Mouse (Mus musculus) midbrain, embryonic 12.5 days (tissue): ENCODE data around the gene Fgfr2. TPM values are rescaled to one million over a fixed set of nuclear protein-coding genes. Genes with fewer than 3 reads are reported as not detected.

ENCODE experiments used
- ATAC-seq: fragments of 200-750 bp; cut with Nextera tagmentation; 2 replicates; pipeline ENCODE4 v1.8.0; 2017; ENCODE audit warnings: low read depth, moderate TSS enrichment, moderate library complexity; ENCODE audit not compliant: low FRiP score
- H3K27ac ChIP-seq: fragments of 300-500 bp; sonication (generic); replicated peaks from 2 replicates; pipeline ENCODE4 v1.5.1; 2016; ENCODE audit warnings: mild to moderate bottlenecking
- H3K27me3 ChIP-seq: fragments of 300-500 bp; sonication (generic); 2 replicates; pipeline ENCODE4 v1.6.1; 2016; ENCODE audit warnings: mild to moderate bottlenecking
- H3K36me3 ChIP-seq: fragments of 300-500 bp; sonication (generic); 2 replicates; pipeline ENCODE4 v1.6.1; 2016
- H3K4me1 ChIP-seq: fragments of 300-500 bp; sonication (generic); 2 replicates; pipeline ENCODE4 v1.6.1; 2016
- H3K4me2 ChIP-seq: fragments of 300-500 bp; sonication (generic); replicated peaks from 2 replicates; pipeline ENCODE4 v1.6.1; 2016; ENCODE audit warnings: mild to moderate bottlenecking, moderate library complexity
- H3K4me3 ChIP-seq: fragments of 300-500 bp; sonication (generic); 2 replicates; pipeline ENCODE4 v1.5.1; 2016; ENCODE audit warnings: mild to moderate bottlenecking
- H3K9ac ChIP-seq: fragments of 300-500 bp; sonication (generic); replicated peaks from 2 replicates; pipeline ENCODE4 v1.6.1; 2016; ENCODE audit warnings: mild to moderate bottlenecking, moderate library complexity
- H3K9me3 ChIP-seq: fragments of 300-500 bp; sonication (generic); 2 replicates; pipeline ENCODE4 v1.6.1; 2016; ENCODE audit warnings: mild to moderate bottlenecking
- WGBS: fragments of 180-500 bp; shearing (Covaris S2); methylation state at CpG from one replicate; pipeline ENCODE4 v1.1.7; 2016; 5-methylcytosine and 5-hydroxymethylcytosine counted together
- polyA plus RNA-seq: library from polyadenylated mRNA; unstranded; fragments of >200 nt; fragmentation: Nextera tagmentation; extraction: Ambion mirVana; gene quantifications from 2 replicates; pipeline ENCODE4 v1.2.1, GENCODE M21; 2016

Gene Fgfr2
- polyA plus RNA-seq, 1 experiment from 2014 or later, result 96.5 TPM

DNA sequence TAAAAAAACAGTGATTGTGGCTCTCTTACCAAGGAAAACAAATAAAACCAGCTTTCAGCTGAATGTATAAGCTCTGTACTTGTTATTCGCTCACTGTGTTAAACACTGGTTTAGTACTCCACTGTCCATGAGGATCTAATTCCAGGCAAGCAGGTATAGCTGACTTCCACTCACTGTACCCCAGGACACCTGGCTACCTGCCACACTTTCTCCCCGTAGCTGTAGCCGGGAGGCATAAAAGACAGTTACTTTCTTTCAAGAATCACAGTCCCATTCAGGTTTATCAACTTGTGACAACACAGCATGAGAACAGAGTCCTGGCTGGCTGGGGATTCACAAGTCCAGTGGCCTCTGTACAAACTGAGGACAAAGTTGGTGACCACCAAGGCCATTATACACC is 827.0 kb downstream of the Fgfr2 start:
- Histone ChIP-seq H3K9me3 (no peaks in the 10 kb centered on the region), H3K4me1 (no peaks in the 10 kb centered on the region), H3K27me3 (no peaks in the 10 kb centered on the region), H3K9ac (no peak overlapping the region), H3K4me3 (no peak overlapping the region), H3K36me3 (no peaks in the 10 kb centered on the region), H3K4me2 (no peak overlapping the region), H3K27ac (no peak overlapping the region)
- no peak for ATAC-seq
- 73% methylated on average over 3 of the region's 3 CpGs for WGBS

DNA sequence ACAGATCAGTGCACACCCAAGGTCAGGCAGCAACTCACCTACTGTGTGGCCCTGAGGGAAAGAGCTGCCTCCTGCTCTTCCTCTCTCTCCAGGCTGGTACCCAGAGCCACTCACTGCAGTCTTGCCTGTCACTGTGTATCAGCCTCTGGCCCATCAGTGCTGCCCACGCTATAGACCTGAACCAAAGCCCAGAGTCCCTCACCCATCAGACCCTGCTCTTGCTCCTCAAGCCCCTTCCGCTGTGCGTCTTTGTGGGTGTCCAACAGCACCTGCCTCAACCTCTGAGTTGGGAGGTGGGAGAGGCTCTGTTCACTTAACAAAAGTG is 835.8 kb downstream of the Fgfr2 start:
- no peak overlapping the region for H3K4me2 ChIP-seq
- H3K27me3 ChIP-seq, result no peaks in the 10 kb centered on the region
- no peak overlapping the region for H3K4me3 ChIP-seq
- H3K4me1 ChIP-seq, result peaks cover 68% of the 10 kb centered on the region
- no peaks in the 10 kb centered on the region for H3K9me3 ChIP-seq
- no peak overlapping the region for H3K9ac ChIP-seq
- no peaks in the 10 kb centered on the region for H3K36me3 ChIP-seq
- ATAC-seq, result no peak
- H3K27ac ChIP-seq, result no peak overlapping the region
- 67% methylated on average over 3 of the region's 3 CpGs for WGBS

DNA sequence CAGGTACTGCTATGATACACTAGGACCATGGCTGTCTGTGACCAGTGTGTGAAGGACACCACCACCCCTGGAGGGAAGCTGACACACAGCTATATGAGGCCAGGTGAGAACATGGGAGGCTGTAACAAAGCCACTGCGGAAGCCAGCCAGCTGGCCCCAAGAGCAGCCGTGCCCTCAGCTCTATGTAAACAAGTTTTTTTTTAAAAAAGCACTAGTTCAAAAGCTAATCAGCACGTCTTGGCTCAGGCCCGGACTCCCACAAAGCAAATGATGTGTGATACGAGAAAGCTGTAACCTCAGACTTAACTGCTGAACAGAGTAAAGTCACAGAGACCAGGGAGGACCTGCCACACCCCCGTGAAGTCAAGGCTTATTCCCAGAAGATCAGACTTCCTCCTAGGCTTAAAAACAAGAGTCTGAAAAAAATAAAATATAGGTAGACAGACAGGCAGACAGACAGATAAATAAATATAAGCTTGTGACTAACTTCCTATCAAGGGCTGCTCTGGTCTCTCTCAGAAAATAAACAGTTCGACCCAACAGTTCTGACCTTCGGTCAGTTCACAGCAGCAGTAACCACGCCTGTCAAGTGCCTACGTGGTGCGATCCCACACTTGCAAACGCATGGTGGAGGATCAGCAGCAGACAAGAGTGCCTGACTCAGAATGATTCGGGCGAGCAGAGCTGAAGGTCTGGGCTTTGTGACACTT is 836.4 kb downstream of the Fgfr2 start:
- H3K27ac ChIP-seq, result no peak overlapping the region; the same call in 1 of the 2 replicates
- H3K4me3 ChIP-seq, result no peak overlapping the region
- 43% methylated on average over 14 of the region's 14 CpGs for WGBS
- H3K9me3 ChIP-seq, result no peaks in the 10 kb centered on the region
- H3K36me3 ChIP-seq, result no peaks in the 10 kb centered on the region
- no peak overlapping the region for H3K9ac ChIP-seq
- H3K4me2 ChIP-seq, result no peak overlapping the region
- no peak for ATAC-seq
- H3K4me1 ChIP-seq, result peaks cover 73% of the 10 kb centered on the region
- no peaks in the 10 kb centered on the region for H3K27me3 ChIP-seq

DNA sequence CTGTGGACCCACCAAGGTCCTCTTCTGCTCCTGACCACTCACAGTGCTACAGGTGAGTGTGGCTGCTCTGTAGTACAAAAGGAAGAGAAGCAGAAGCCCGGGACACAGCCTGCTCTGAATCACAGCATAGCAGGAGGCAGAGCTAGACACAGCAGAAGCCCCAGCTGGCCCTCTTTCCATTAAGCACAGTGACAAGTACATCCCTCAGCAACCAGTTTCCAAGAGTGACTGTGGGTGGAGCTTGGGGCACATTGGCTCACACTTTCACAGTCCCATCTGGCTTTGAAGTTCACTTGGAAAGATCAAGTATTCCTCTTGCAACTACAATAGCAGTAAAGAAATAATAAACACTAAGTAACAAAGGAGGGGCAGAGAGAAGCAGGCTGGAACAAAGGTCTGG is 838.4 kb downstream of the Fgfr2 start:
- Histone ChIP-seq H3K27ac (peak overlapping the region; percentile 87), H3K4me1 (peaks cover 84% of the 10 kb centered on the region), H3K9me3 (no peaks in the 10 kb centered on the region), H3K4me3 (no peak overlapping the region), H3K27me3 (no peaks in the 10 kb centered on the region), H3K9ac (no peak overlapping the region; the same call in 1 of the 2 replicates), H3K36me3 (no peaks in the 10 kb centered on the region), H3K4me2 (no peak overlapping the region)
- WGBS, result 19% methylated on average over 1 of the region's 1 CpGs
- peak; percentile 59; the same call in 1 of the 2 replicates for ATAC-seq

DNA sequence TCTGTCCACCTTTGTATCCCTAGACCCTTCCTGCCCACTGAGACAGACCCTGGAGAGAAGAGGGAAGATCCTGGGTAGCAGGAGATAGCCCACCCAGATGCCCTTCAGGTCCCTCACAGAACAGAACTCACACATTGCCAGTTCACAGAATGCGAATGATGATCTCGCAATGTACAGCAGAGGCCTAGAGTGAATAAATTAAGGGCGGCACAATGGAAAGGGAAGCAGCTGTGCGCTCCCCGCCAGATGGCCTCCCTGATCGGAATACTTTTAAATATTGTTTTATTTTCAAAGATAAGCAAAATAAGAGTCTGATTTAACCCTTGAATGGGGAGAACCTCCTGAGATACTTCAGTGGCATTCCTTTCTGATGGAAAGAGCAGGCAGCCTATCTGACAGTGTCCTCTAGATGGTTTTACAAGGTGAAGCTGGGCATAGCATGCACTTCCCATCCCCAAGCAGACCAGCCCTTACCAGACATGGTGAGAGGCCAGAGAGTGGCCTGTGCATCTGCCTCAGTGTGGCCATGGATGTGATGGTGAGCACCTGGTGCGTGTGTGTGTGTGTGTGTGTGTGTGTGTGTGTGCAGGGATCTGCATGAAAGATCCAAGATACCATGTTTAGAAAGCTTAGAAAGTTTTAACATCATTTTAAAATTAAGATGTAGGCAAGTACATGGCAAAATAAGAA is 839.0 kb downstream of the Fgfr2 start:
- H3K27ac ChIP-seq, result peak overlapping the region; percentile 87
- WGBS, result 33% methylated on average over 7 of the region's 7 CpGs
- ATAC-seq, result peak; percentile 77
- no peaks in the 10 kb centered on the region for H3K36me3 ChIP-seq
- no peak overlapping the region; the same call in 1 of the 2 replicates for H3K9ac ChIP-seq
- no peak overlapping the region for H3K4me2 ChIP-seq
- H3K4me1 ChIP-seq, result peaks cover 80% of the 10 kb centered on the region
- no peaks in the 10 kb centered on the region for H3K27me3 ChIP-seq
- no peak overlapping the region for H3K4me3 ChIP-seq
- H3K9me3 ChIP-seq, result no peaks in the 10 kb centered on the region

DNA sequence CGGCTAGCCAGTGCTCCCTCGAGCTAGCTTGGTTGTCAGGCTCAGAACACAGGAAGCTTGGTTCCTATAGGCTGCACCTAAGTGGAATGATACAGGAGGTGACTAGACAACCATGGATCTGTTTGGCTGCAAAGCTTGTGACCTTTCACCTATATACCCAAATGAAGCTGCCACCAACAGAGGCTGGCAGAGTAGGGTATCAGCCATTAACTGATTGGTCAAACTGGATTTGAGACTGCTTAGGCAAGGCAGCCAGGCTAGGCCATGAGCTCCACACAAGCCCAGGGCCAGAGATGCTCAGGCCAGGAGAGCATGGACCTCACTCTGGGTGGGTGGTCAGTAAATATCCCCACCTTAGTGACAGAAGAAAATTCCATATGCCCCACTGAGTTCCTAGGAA is 840.6 kb downstream of the Fgfr2 start:
- no peak overlapping the region for H3K9ac ChIP-seq
- H3K9me3 ChIP-seq, result no peaks in the 10 kb centered on the region
- peaks cover 66% of the 10 kb centered on the region for H3K4me1 ChIP-seq
- no peaks in the 10 kb centered on the region for H3K36me3 ChIP-seq
- no peak overlapping the region for H3K4me3 ChIP-seq
- H3K27me3 ChIP-seq, result no peaks in the 10 kb centered on the region
- no peak overlapping the region for H3K4me2 ChIP-seq
- no peak overlapping the region for H3K27ac ChIP-seq
- no peak for ATAC-seq
- WGBS, result 93% methylated on average over 2 of the region's 2 CpGs

DNA sequence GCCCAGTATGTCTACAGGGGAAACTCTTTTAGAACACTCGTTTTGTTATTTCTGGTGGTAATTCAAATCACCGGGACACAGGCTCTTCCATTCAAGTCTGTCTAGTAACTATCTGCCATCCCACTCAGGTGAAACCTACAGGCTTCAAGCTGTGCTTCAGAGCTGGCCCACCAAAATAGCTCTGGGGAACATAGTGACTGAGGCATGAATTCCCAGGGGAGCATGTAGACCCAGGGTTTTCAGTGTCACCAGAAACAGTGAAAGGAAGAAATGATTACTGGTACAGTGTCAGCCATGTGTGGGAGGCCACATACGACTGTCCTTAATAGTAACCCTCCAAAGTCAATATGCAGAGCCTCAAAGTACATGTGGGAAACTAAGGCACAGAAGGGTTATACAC is 841.0 kb downstream of the Fgfr2 start:
- 89% methylated on average over 3 of the region's 3 CpGs for WGBS
- ATAC-seq, result no peak

DNA sequence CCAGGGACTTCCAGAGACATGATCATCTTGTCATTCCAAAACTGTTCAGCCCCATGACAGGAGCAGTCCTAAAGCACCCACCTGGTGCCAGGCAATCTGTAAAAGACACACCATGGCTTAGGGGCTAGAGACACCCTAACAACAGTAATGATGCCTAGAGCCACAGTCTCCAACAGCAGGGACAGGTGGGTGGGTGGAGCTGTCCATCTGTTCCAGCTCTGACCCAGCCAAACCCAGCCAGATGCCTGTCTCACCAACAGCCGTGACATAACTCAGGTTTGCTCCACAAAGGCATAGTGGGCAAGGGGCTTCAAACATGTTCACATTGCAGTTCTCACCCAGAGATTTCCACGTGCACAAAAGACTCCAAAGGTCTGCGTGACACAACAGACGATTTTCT is 841.4 kb downstream of the Fgfr2 start:
- H3K9me3 ChIP-seq, result no peaks in the 10 kb centered on the region
- ATAC-seq, result no peak

More for the DNA sequence above, 841.0 kb downstream of the Fgfr2 start:
- Histone ChIP-seq H3K27me3 (no peaks in the 10 kb centered on the region), H3K4me2 (no peak overlapping the region), H3K9ac (no peak overlapping the region), H3K9me3 (no peaks in the 10 kb centered on the region), H3K4me3 (no peak overlapping the region), H3K4me1 (peaks cover 62% of the 10 kb centered on the region), H3K36me3 (no peaks in the 10 kb centered on the region), H3K27ac (no peak overlapping the region)

DNA sequence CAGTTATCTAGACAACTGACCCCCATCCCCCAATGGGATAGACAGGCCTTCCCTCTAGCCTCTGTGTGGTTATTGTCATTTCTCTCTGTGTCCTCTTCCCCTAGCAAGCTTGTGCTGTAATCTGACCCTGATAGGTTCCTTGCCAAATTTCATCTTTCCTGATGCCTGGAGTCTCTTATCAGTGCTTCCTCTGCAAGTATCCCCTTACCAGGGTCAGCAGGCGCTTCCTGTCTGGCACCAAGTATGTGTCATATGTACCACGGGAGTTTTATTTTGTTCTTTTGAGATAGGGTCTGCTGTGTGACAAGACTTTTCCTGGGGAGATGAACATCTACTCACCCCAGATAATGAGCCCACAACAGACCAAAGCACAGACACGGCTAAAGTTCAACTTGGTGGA is 844.5 kb downstream of the Fgfr2 start:
- no peak overlapping the region for H3K4me3 ChIP-seq
- peaks cover 32% of the 10 kb centered on the region for H3K4me1 ChIP-seq
- no peak overlapping the region for H3K9ac ChIP-seq
- no peak for ATAC-seq
- 91% methylated on average over 3 of the region's 3 CpGs for WGBS
- 0 out of 2 replicates have a peak, but pooled peaks cover 6% of the 10 kb centered on the region for H3K36me3 ChIP-seq
- H3K27ac ChIP-seq, result no peak overlapping the region
- no peaks in the 10 kb centered on the region for H3K9me3 ChIP-seq
- H3K4me2 ChIP-seq, result no peak overlapping the region
- H3K27me3 ChIP-seq, result no peaks in the 10 kb centered on the region

More for the DNA sequence above, 841.4 kb downstream of the Fgfr2 start:
- H3K9ac ChIP-seq, result no peak overlapping the region
- H3K4me3 ChIP-seq, result no peak overlapping the region
- 81% methylated on average over 4 of the region's 4 CpGs for WGBS
- no peaks in the 10 kb centered on the region for H3K27me3 ChIP-seq
- H3K4me1 ChIP-seq, result peaks cover 58% of the 10 kb centered on the region
- H3K27ac ChIP-seq, result 0 out of 2 replicates have a peak overlapping the region, but pooled peaks have one; percentile 6
- H3K36me3 ChIP-seq, result no peaks in the 10 kb centered on the region
- H3K4me2 ChIP-seq, result no peak overlapping the region

DNA sequence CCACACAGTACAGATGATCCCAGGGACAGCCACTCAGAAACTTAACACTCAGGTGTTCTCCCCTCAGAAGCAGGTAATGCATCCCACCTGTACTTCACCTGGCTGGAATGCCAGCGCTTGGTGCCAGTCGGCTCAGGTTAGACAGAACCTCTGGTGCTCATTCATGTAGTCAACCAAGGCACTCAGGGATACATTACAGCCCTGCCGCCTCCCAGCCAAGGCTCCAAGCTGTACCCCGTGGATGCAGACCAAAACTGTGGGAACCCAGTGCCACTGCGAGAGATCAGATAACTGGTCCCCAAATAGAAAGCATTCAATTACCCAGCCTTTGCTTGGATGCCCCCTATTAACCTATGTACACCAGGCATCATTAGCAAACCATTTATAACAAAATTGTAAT is 846.9 kb downstream of the Fgfr2 start:
- H3K4me2 ChIP-seq, result no peak overlapping the region
- H3K36me3 ChIP-seq, result 0 out of 2 replicates have a peak, but pooled peaks cover 6% of the 10 kb centered on the region
- H3K27ac ChIP-seq, result no peak overlapping the region
- ATAC-seq, result no peak
- 0 out of 2 replicates have a peak, but pooled peaks cover 4% of the 10 kb centered on the region for H3K9me3 ChIP-seq
- no peaks in the 10 kb centered on the region for H3K27me3 ChIP-seq
- H3K4me3 ChIP-seq, result no peak overlapping the region
- H3K4me1 ChIP-seq, result peaks cover 10% of the 10 kb centered on the region; the same call in 1 of the 2 replicates
- WGBS, result 90% methylated on average over 5 of the region's 5 CpGs
- no peak overlapping the region for H3K9ac ChIP-seq

DNA sequence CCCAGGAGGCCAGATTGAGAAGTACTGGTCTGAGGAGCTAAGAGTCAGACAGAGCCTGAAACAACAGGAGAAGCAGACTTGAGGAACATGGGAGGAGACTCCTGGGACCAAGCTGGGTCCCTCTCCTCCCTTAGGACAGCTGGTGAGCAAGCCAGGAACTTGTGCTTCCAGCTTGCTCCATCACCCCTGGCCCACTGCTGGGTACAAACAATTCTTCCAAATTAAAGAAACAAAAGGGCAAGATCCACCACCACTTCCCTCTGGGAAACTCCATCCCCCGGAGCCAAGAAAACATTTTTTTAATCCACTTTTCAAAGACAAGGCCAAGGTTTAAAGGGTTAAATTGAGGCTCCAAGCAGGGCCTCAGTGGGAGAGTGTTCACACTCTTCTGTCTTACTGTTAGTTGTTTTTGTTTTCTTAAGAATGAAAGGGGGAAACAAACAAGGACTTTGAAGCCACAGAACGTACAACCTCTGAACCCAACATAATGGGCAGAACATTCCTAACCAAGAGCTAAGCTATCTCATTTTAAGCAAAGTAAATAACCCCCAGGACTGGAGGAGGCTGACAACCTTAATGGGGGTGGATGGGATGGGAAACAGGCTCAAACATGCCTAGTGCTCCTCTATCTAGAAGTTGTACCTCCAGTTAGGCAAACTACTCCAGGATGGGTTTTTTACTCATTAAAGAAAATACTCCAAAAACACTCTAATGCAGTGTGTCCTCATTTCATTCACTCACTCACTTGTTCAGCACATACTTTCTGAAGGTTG is 849.2 kb downstream of the Fgfr2 start:
- Histone ChIP-seq H3K27ac (no peak overlapping the region), H3K9ac (no peak overlapping the region), H3K4me2 (no peak overlapping the region), H3K27me3 (no peaks in the 10 kb centered on the region), H3K4me1 (peaks cover 3% of the 10 kb centered on the region; the same call in 1 of the 2 replicates), H3K36me3 (peaks cover 24% of the 10 kb centered on the region), H3K4me3 (no peak overlapping the region), H3K9me3 (0 out of 2 replicates have a peak, but pooled peaks cover 4% of the 10 kb centered on the region)
- no peak for ATAC-seq
- WGBS, result 47% methylated on average over 2 of the region's 2 CpGs

DNA sequence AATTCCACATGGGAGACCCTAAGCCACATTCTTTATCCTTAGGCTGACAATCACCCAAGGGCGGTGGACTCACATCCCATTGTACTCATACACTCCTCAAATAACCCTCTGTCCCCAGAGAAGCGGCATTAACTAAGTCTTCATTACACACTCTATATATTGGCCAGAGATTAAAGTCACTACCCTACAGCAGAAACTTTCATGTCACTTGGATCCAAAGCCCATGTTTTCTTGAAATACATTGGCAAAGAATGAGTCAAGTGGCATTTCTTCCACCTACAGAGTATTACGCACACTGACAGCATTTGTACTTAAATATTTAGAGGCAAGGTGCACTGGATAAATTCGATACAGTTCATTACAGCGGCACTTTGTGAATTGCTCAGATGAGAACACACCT is 850.2 kb downstream of the Fgfr2 start:
- WGBS, result 97% methylated on average over 5 of the region's 5 CpGs
- H3K4me2 ChIP-seq, result no peak overlapping the region
- peaks cover 34% of the 10 kb centered on the region for H3K36me3 ChIP-seq

More for the DNA sequence above, 850.2 kb downstream of the Fgfr2 start:
- peaks cover 3% of the 10 kb centered on the region; the same call in 1 of the 2 replicates for H3K4me1 ChIP-seq
- no peak for ATAC-seq
- no peak overlapping the region for H3K9ac ChIP-seq
- H3K27me3 ChIP-seq, result no peaks in the 10 kb centered on the region
- 0 out of 2 replicates have a peak, but pooled peaks cover 4% of the 10 kb centered on the region for H3K9me3 ChIP-seq
- no peak overlapping the region for H3K4me3 ChIP-seq
- no peak overlapping the region for H3K27ac ChIP-seq
